Mouse (Mus musculus) heart, adult 18-20 months (tissue): ENCODE measurements around the gene Ube2q1. TPM values are rescaled to one million over a fixed set of nuclear protein-coding genes. Genes with fewer than 3 reads are reported as not detected.

Experiments
- DNase-seq, 2 experiments: peaks; one replicate each; pipeline ENCODE4 v3.0.0; 2021 to 2022; ENCODE audit warnings: mixed read lengths in 1 of 2
- long read RNA-seq, 2 experiments: library from polyadenylated mRNA; stranded (forward); transcript quantifications; one replicate each; pipeline ENCODE4 v2.0.0; 2021
- total RNA-seq, 2 experiments: library from RNA; stranded (reverse); gene quantifications; 2 replicates each; pipeline ENCODE4 v1.2.3; 2021

The Ube2q1 gene
- 10 to 100 TPM; 25.9 to 26.1 TPM for total RNA-seq
- long read RNA-seq, experiment 1, transcript Ube2q1-201 (13 exons, 3,077 nt): major isoform, 34 of 49 reads
- long read RNA-seq, experiment 1, partial matches to known transcripts: 0 of 49 reads
- long read RNA-seq, experiment 1, other reads (novel, unspliced or antisense): 15 of 49 reads
- long read RNA-seq, experiment 2, transcript Ube2q1-201 (13 exons, 3,077 nt): major isoform, 22 of 39 reads
- long read RNA-seq, experiment 2, partial matches to known transcripts: 0 of 39 reads
- long read RNA-seq, experiment 2, other reads (novel, unspliced or antisense): 17 of 39 reads

DNA sequence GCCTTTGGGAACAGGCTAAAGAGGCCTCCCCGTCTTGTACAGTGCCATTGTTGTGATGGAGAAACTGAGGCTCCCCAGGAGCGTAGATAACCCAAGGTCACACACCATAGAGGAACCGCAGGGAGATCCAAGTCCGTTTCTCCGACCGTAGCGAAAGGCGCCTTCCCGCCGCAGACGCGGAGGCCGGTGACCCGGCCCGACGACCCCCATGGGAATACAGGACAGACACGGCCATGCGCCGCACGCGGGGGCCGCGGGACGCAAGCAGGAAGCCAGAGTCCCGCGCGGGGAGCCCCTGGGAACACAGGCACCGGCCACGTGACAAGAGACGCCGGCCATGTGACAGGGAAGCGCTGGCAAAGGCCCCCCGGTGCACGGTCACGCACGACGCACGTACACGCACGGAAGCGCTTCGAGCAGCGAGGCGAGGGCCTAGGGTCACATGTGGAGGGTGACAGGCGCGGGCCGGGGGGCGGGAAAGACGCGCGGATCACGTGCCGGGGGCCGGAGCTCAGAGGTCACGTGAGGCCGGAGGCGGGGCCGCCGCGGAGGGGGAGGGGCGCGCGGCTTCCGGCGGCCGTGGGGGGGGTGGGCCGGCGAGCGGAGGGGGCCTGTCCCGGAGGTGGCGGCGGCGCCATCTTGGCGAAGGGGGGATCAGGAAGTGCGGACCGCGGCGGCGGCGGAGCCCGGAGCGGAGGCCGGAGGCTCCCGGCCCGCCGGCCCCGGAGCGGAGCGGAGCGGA, at the start of gene Ube2q1:
Gene Ube2q1, plus strand, starts transcription at position 649 of the 742 bp plus-strand sequence.
- peak; percentile 95 to 98 for DNase-seq

DNA sequence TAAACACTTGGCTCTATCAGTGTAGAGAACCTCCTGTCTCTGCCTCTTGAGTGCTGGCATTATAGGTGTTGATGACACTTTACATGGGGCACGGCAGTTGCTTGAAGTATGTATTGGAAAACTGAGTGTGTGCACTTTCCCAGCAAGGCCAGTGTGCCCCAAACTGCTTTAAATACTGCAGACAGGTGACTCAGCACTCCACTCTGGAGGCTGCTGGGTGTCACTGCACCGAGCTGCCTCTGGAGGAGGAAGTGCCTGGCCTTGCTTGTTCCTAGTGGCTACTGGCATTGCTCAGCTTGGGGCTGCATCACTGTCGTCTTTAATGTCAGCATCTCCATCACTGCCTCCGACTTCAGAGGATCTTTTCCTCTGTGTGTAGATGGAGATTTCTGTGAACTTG, 46.4 kb upstream of the Ube2q1 start:
- peak; percentile 29 to 45 for DNase-seq

DNA sequence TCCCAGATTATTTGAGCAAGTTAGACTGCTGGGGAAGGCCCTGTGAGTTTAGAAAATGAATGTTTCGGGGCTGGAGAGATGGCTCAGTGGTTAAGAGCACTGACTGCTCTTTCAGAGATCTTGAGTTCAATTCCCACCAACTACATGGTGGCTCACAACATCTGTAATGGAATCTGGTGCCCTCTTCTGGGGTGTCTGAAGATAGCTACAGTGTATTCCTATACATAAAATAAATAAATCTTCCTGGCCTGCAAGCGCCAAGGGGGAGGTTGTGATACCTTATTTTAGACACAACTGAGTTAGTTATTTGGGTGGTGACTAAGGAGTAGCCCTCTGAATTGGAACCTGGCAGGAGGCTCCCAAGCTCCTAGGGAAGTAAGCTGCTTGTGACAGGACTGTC, 44.6 kb upstream of the Ube2q1 start:
- no peak for DNase-seq

DNA sequence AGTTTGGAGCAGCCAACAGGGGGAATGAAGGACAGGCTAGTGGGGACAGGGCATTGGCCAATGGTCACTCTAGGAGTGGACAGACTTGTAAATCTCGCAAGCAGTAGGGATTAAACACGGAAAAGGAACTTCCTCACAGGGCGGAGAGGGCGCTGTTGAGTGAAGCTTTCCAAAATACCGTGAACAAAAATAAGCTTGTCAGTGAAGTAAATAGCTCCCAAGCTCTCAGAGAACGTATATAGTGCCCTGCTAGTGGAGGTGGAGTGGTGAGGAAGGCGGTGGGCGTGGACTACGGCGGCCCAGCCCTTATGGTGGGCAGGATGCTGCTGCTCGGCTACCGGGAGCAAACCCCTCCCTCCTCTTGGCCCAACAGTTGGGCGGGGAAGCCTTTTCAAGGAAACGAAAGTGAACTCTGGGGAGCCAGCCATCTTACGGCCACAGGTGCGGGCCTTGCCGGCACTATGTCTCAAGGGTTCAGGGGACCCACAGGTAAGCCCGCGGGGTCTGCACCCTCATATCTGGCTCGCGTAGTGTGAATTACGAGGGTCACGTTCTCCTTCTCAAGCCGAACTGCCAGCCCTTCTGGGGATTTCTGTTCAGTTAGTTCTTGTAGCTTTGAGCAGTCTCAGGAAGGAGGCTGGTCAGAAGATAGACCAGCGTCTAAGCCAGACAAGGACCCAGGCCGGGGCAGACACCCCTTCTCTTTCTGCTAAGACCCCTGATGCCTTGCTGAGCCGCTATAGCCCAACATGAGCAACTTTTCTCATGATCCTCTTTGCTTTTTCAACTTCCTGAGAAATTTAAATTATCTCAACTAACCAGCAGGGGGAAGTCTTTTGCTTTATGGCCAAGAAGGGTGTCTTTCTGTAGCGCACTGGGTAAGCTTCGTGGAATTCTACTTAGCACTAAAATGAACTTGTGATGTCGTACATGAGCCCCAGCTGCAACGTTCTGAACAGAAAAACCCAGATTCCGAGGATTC, 42.8 kb upstream of the Ube2q1 start:
- peak; percentile 90 to 95 for DNase-seq

DNA sequence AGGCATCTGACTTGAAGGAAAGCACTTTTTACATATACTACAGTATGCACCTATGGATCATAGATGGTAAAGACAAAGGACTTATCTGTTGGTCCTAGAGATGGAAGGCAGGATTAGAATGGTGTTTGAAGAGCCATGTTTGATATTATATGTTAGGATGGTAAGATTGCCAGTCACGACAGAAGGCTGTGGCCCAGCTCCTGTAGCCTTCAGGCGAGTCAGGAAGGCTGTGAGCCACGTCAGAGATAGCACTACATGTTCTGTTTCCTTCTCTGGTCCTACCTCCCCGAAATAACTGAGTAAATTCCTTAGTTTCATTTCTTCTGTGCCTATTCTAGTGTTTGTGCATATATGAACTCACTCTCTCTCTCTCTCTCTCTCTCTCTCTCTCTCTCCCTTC, 41.3 kb upstream of the Ube2q1 start:
- no peak for DNase-seq

DNA sequence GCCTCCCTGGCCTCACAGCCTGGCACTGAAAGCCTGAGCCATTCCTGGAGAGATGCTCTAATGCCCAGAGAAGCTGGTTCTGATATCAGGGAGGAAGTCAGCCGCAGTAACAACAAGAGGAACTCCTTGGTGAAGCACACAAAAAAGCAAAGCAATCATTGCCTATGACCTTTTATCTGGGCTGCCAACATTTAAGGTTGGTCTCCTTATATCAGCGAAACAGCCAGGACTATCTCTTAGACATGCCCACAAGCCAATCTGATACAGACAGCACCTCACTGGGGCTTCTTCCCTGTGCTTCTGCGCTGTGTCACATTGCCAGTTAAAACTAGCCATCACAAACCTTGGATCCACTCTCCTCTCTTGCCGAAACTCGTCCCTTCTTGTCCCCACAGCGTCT, 34.9 kb upstream of the Ube2q1 start:
- DNase-seq: no peak

DNA sequence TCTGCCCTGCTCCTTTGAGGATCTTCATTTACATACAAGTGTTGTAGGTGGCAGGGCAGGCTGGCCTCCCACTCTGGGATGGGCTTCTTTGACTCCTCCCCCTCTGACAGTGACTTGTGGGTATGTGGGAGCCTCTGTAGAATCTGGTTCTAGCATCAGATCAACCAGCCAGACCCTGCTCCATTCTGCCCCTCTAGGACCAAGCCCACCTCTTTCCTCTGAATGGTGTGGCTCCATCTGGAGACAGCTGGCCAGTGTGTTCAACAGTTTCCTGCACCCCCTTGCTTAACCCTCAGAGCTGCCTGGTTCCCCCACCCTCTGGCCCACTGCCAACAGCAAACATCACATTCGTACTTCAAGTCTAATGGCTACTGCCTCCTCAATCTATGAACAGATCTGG, 21.1 kb upstream of the Ube2q1 start:
- DNase-seq: no peak

DNA sequence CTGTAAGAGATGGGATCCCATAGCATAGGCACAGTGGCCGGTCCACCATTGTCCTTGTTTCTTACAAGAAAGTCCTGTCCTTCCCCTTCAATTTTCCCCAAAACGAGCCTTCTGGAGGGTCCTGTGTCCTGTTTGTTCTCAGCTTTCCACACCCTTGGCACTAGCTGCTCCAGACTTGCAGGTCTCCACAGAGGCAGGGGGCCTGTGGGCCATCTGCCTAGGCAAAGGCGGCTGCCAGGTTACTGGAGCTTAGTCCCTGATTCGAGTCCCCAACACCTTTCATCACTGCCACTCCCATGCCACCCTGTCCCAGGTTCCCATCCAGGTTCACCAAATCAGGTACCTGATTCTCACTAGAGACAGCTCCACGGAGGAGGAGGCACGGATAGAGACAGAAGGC, 18.1 kb upstream of the Ube2q1 start:
- no peak for DNase-seq

DNA sequence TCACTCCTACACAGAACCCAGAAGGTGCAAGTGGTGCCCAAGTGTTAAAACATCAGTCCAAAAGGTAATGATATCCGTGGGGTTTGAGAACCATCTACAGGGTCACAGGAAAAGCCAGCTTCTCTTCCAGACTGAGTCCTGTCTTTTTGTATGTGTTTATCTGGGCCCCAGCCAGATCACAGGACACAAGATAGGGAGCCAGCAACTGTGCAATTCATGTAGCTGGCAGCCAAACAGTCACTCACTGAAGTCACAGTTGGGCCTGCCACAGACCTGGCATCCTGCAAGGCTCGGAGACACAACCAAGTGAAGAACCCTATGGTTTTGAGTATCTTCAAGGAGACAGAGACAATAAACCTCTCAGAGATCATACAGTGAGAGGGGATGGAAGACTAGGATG, 15.6 kb upstream of the Ube2q1 start:
- no peak for DNase-seq

DNA sequence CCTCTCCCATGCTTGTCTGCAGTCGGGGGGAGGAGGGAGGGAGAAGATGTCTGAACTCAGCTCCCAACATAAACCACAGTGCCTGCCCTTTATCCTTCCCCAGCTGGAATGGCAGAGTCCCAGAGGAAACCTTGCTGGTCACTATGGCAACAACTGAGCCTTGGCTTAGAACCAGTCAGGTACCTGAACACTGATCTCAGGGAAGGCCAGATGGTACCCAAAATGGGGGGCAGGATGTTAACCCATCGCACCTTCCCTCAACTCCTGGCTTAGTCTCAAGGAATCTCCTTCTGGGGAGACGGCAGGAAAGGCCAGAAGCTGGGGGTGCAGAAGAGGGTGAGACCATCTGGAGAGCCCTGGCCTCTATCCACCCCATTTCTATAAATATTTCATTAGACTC, 13.6 kb upstream of the Ube2q1 start:
- DNase-seq: no peak

DNA sequence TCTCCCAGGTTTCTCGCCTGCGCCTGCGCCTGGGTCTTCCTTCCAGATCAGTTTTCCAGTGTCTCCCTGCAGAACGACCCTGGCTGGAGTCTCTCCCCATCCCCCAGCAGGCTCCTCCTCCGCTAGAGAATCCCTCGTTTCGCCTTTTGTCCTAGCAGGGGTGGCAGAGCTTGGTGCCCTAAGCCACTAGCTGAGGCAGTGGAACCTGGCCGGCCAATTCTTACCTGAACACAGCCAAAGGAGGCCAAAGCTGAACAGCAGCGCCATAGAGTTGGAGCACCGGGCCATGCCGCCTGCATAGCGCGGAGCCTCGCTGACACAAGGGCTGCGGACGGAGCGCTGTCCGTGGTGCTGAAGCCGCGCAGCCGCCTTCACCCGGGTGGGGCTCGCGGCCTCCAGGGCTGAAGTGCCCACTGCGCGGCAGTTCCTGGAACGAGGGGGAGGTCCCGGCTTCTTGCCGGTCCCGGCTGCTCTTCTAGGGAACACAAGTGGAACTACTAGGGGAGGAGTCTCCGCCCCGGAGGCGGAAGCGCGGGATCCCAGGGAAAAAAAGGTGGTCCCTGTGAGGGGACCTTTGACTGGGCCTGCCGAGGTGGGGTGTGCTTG, 9.2 kb upstream of the Ube2q1 start, which contains the start of gene Chrnb2:
Gene Chrnb2, minus strand, starts transcription at position 514 of the 606 bp plus-strand sequence.
- peak; percentile 59 to 75 for DNase-seq

DNA sequence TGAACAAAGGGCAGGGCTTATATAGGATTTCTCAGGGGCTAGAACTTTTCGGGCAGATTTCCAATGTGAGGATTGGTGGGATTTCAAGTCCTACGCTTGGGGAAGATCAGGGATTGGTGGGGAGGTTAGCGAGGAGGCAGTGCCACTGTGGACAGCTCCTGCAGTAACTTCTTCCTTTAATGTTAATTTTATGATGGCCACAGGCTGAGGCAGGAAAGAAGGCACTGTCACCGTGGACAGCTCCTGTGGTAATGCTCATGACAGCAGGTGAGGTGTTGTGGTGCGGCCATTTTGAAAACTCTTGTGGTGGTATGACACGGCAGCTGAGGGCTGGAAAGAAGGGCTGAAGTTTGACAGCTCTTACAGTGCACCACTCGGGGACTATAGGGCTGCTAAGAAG, 3.8 kb upstream of the Ube2q1 start:
- DNase-seq: no peak

DNA sequence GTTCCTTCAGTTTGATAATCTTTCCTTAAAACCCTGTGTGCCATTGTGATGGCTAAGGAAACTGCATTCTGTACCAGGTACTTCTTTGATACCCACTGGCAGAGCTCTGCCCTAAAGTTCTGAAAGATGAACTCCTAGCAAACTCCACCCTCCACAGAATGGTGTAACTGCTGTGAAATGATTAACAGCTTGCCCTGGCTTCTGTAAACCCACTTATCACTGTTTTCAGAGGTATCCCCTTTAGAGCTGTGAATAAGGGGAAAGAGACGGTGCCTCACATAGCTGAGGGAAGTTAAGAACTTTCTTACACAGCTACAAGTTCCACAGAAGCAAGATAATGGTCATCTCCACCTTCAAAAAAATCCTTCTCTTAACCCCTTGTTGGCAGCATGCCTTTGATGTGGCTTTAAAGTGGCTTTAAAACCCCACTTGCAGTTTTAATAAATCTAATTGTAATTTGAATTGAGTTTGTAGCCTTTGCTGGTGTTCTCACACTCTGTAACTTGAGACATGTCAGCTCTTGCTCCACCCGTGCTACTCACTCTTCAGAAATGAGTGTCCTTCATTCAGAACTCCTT, 2.9 kb upstream of the Ube2q1 start:
- DNase-seq: no peak

DNA sequence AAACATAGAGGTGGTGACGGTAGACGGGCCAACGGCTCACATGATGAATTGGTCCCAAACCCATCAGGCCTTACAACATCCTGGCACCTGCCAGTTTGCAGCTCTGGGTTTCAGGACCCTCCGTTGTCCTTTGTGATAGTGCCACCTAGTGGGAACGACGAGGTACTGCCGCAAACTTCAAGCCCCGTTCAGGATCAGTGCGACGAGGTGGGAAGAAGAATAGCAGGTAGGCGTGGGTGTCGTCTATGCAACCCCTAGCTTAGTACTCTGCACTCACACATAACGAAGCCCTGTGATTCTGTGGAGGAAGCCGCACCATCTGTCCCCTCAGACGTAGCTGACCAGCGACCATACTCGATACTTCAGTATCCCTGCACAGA, 838 bp upstream of the Ube2q1 start:
- DNase-seq: peak; percentile 82 to 88

DNA sequence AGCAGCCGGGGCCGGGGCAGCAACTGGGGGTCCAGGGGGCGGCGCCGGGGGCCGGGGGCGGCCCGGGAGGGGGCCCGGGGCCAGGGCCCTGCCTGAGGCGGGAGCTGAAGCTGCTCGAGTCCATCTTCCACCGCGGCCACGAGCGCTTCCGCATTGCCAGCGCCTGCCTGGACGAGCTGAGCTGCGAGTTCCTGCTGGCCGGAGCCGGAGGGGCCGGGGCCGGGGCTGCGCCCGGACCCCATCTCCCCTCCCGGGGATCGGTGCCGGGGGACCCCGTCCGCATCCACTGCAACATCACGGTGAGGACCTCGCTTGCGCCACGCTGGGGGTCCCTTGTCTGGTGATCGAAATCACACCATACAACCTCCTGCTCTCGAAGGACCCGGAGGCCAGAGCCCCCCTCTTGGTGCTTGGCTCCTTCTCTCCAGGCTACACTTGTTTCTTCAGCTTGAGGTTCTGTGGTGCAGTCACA, 360 bp downstream of the Ube2q1 start:
- peak; percentile 47 to 50 for DNase-seq

DNA sequence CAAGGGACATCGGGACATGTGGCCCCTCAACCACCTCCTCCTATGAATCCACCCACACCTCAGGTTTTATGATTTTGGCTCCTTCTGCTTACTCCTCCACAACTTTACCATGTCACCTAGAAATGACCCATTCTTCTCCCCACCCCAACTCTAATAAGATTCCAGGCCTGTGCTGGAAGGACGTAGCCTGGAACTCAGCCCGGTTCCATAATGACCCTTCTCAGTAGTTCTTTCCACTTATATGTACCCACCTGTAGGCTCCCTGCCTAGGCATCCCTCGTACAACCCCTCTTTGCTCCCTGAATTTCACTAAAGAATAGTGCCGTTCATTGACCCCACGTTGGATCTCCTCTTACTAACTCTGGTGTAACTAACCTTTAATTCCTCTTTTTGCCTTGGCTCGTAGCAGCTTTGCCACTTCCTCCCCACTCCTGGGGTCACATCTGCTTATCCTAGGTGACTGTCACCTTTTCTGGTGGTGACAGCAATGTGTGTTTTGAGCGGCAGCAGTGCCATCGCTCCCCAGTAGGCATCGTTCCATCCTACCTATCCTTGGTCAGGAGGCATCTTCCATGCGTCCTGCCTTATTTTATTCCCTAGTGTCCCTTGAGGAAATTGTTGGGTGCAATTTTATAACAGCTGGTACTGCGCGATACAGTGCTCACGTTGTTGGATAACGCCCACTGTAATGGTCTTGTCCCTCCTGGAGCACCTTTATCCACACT, 982 bp downstream of the Ube2q1 start:
- peak in 1 of 2 experiments; percentile 32 for DNase-seq

DNA sequence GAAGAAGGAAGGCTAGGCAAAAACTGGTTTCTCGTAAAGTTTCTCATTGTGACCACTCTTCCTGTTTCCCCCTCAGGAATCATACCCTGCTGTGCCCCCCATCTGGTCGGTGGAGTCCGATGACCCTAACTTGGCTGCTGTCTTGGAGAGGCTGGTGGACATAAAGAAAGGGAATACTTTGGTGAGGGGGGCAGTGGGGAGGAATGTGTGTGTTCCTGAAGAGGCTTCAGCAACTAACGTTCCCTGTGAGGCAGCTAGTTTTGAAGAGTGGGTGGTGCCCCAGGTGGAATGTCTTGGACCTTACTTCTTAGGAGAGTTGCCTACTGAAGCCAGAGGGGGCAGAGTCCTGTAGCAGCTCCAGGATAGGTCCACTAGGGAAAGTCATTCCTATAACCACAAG, 2.6 kb downstream of the Ube2q1 start:
- DNase-seq: no peak

DNA sequence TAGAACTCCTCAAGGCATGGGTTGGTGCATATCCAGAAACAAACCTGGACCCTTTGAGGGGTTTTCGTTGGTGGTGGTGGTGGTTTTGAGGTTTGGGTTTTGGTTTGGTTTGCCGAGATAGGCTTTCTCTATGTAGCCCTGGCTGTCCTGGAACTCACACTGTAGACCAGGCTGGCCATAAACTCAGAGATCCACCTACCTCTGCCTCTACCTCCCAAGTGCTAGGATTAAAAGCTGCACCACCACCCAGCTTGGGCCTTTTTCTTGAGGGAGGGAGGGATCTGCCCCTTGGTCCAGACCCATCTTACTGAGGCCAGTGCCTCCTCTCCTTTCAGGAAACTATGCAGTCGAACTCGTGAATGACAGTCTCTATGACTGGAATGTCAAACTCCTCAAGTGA, 6.7 kb downstream of the Ube2q1 start:
- DNase-seq: no peak

DNA sequence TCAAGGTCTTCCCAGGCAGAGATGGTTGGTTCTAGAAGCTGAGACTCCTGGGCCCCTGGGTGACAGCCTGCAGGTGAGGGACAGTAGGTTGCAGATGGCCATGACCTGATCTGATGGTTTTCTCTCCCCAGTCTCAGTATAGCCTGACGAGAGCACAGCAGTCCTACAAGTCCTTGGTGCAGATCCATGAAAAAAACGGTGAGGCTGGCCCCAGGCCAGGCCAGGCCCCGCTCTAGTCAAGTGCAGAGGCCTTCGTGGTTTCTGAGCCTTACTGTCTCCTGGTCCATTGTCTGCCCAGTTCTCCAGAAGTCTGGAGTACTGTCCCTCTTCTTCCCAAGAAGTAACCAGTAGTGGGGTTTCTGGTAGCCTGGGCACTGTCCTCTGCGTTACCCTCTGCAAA, 8.2 kb downstream of the Ube2q1 start:
- DNase-seq: no peak

DNA sequence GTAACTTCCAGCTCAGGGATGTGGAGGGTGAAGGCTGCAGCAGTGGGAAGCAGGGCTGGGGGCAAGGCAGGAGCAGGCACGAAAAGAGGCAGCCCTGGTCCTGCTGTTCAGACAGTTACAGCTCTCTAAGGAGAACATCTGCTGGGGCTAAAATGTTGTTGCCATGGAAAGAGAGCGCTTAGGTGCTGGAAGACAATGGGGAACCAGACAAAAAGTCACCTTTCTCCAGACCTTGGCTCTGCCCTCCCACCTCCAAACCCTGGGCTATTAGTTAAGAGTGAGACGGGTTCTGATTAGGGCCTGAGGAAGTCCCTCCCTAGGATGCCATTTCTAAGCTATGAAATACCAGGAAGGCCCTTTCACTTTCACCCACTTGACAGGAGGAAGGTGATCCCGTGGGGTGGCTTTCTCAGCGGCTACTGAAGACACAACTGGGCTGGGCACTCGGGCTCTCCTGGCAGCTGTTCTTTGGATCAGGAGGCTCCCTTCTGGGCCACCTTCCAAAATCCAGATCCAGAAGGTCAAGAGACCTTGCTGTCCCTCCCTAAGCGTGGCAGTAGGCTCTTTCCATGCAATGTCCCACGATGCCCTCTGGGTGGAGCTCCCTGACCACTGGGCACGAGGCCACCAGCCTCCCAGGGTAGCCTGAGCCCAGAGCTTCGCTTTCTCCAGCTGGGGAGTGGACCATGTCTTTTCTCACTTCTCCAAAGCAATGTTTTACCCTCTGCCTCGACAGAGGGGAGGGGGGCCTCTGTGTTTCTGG, 11.8 kb downstream of the Ube2q1 start:
- peak; percentile 91 to 92 for DNase-seq
